16 mouse cellular contexts compared by ENCODE assay signal in genomic region chr5:133806891-133807290, GRCm38 (mm10).
A peak's percentile ranks its signal among the peaks of the same experiment; 100 is the strongest.
DNase-seq lines count a peak whose midpoint lies in the region; ATAC-seq and TF ChIP-seq lines count a peak whose summit lies in the region.
"Had no signal": no experiment of that assay in that cellular context is flagged by ENCODE, and none has a peak within 500 bp of the region (broad histone marks: within the 10 kb centered on the region; RNA-seq: fewer than 3 reads in every experiment).

No protein-coding gene starts in this region.

- H3K4me1 ChIP-seq in hindbrain, postnatal 0 days (ENCODE audit: insufficient read depth, low read length): no peaks in the 10 kb centered on the region
- peaks cover 13% of the 10 kb centered on the region; the same call in 1 of the 2 replicates for H3K4me1 ChIP-seq in hindbrain, embryonic 13.5 days (replicated peaks)
- H3K4me1 ChIP-seq in forebrain, postnatal 0 days (ENCODE audit: insufficient read depth): no peaks in the 10 kb centered on the region
- H3K4me1 ChIP-seq in limb, embryonic 10.5 days: peaks cover 11% of the 10 kb centered on the region
- 0 out of 2 replicates have a peak, but pooled peaks cover 2% of the 10 kb centered on the region for H3K4me1 ChIP-seq in cerebellum, adult 2 months (ENCODE audit: control insufficient read depth, insufficient read depth, low read length)
- H3K4me1 ChIP-seq: heart, embryonic 15.5 days; megakaryocyte, embryonic 14.5 days had no signal

- H3K9me3 ChIP-seq in hindbrain, postnatal 0 days (ENCODE audit: low read length): no peaks in the 10 kb centered on the region
- no peaks in the 10 kb centered on the region for H3K9me3 ChIP-seq in hindbrain, embryonic 13.5 days
- no peaks in the 10 kb centered on the region for H3K9me3 ChIP-seq in forebrain, postnatal 0 days (ENCODE audit: low read length)
- H3K9me3 ChIP-seq in limb, embryonic 10.5 days (replicated peaks): no peaks in the 10 kb centered on the region
- H3K9me3 ChIP-seq: heart, embryonic 15.5 days; limb, embryonic 13.5 days had no signal

- H3K4me2 ChIP-seq in hindbrain, postnatal 0 days (ENCODE audit: low read depth, low read length): no peak overlapping the region
- H3K4me2 ChIP-seq in hindbrain, embryonic 13.5 days: no peak overlapping the region
- no peak overlapping the region for H3K4me2 ChIP-seq in forebrain, postnatal 0 days (ENCODE audit: low read depth)
- H3K4me2 ChIP-seq: heart, embryonic 15.5 days; limb, embryonic 13.5 days had no signal

- no peaks in the 10 kb centered on the region for H3K36me3 ChIP-seq in hindbrain, postnatal 0 days (ENCODE audit: insufficient read depth, low read length)
- no peaks in the 10 kb centered on the region for H3K36me3 ChIP-seq in hindbrain, embryonic 13.5 days
- H3K36me3 ChIP-seq in forebrain, postnatal 0 days (ENCODE audit: insufficient read depth): no peaks in the 10 kb centered on the region
- H3K36me3 ChIP-seq in limb, embryonic 10.5 days: no peaks in the 10 kb centered on the region
- H3K36me3 ChIP-seq: heart, embryonic 15.5 days; limb, embryonic 13.5 days had no signal

- 33% methylated on average over 7 of the region's 7 CpGs for WGBS in hindbrain, postnatal 0 days
- 36% methylated on average over 7 of the region's 7 CpGs for WGBS in hindbrain, embryonic 13.5 days
- 15% methylated on average over 7 of the region's 7 CpGs for WGBS in forebrain, postnatal 0 days
- 48% methylated on average over 7 of the region's 7 CpGs for WGBS in limb, embryonic 10.5 days
- 49% methylated on average over 7 of the region's 7 CpGs for WGBS in cerebellum, adult 2 months

- no peak overlapping the region for H3K27ac ChIP-seq in hindbrain, postnatal 0 days
- H3K27ac ChIP-seq in hindbrain, embryonic 13.5 days: no peak overlapping the region
- H3K27ac ChIP-seq in forebrain, postnatal 0 days (ENCODE audit: low read depth, low read length): 0 out of 2 replicates have a peak overlapping the region, but pooled peaks have one; percentile 10
- H3K27ac ChIP-seq in limb, embryonic 10.5 days: peak overlapping the region; percentile 68; the same call in 1 of the 2 replicates
- no peak overlapping the region for H3K27ac ChIP-seq in cerebellum, adult 2 months (ENCODE audit: insufficient read depth, low read length)
- H3K27ac ChIP-seq: heart, embryonic 15.5 days; kidney, postnatal 0 days; limb, embryonic 13.5 days had no signal

- H3K27me3 ChIP-seq in hindbrain, postnatal 0 days (ENCODE audit: insufficient read depth, low read length): peaks cover 5% of the 10 kb centered on the region; the same call in 1 of the 2 replicates
- H3K27me3 ChIP-seq in hindbrain, embryonic 13.5 days: no peaks in the 10 kb centered on the region
- no peaks in the 10 kb centered on the region for H3K27me3 ChIP-seq in forebrain, postnatal 0 days (ENCODE audit: insufficient read depth, low read length)
- H3K27me3 ChIP-seq in limb, embryonic 10.5 days (ENCODE audit: low read depth, poor library complexity, severe bottlenecking): no peaks in the 10 kb centered on the region
- H3K27me3 ChIP-seq in cerebellum, adult 2 months (ENCODE audit: control insufficient read depth, insufficient read depth, low read length): no peaks in the 10 kb centered on the region
- H3K27me3 ChIP-seq: limb, embryonic 13.5 days; megakaryocyte, embryonic 14.5 days had no signal

- no peak for TF ChIP-seq POLR2A in brain, embryonic 14.5 days (IDR thresholded peaks at IDR 0.05; ENCODE audit: borderline replicate concordance, extremely low read depth, insufficient read depth, insufficient read length, poor library complexity, severe bottlenecking)
- no peak for TF ChIP-seq POLR2A in cerebellum, adult 2 months (IDR thresholded peaks at IDR 0.05; ENCODE audit: borderline replicate concordance, insufficient read depth, low read length)

- H3K9ac ChIP-seq in hindbrain, postnatal 0 days (replicated peaks; ENCODE audit: low read length): no peak overlapping the region
- no peak overlapping the region for H3K9ac ChIP-seq in hindbrain, embryonic 13.5 days
- H3K9ac ChIP-seq in forebrain, postnatal 0 days: no peak overlapping the region
- H3K9ac ChIP-seq: heart, embryonic 15.5 days; limb, embryonic 13.5 days had no signal

- TF ChIP-seq CTCF in hindbrain, postnatal 0 days (IDR thresholded peaks at IDR 0.05; ENCODE audit: low read depth): no peak
- no peak for TF ChIP-seq CTCF in brain, embryonic 14.5 days (IDR thresholded peaks at IDR 0.05; ENCODE audit: borderline replicate concordance, extremely low read depth, insufficient read depth, insufficient read length)
- no peak for TF ChIP-seq CTCF in forebrain, postnatal 0 days (IDR thresholded peaks at IDR 0.05; ENCODE audit: low read depth)
- TF ChIP-seq CTCF in cerebellum, adult 2 months (IDR thresholded peaks at IDR 0.05; ENCODE audit: borderline replicate concordance, insufficient read depth, low read depth, low read length): no peak

- no peak overlapping the region for H3K4me3 ChIP-seq in hindbrain, postnatal 0 days (ENCODE audit: low read length)
- H3K4me3 ChIP-seq in hindbrain, embryonic 13.5 days: no peak overlapping the region
- H3K4me3 ChIP-seq in forebrain, postnatal 0 days (ENCODE audit: low read depth, low read length): no peak overlapping the region
- H3K4me3 ChIP-seq in limb, embryonic 10.5 days: no peak overlapping the region
- no peak overlapping the region for H3K4me3 ChIP-seq in cerebellum, adult 2 months (replicated peaks; ENCODE audit: insufficient read depth, low read depth, low read length)
- H3K4me3 ChIP-seq: heart, embryonic 15.5 days; limb, embryonic 13.5 days; megakaryocyte, embryonic 14.5 days had no signal

- DNase-seq in hindbrain, postnatal 0 days (ENCODE audit: low spot score): peak; percentile 54
- DNase-seq in brain, embryonic 14.5 days (ENCODE audit: low read depth): peak; percentile 95
- DNase-seq in forebrain, postnatal 0 days: peak; percentile 71
- no peak for DNase-seq in limb, embryonic 10.5 days (ENCODE audit: low spot score)
- DNase-seq in cerebellum, adult 2 months: no peak
- DNase-seq: cerebellum, adult 8-10 months; embryo, embryonic 11 days; lung, adult 18-20 months; thymus, adult 2 months had no signal

- no peak for ATAC-seq in hindbrain, postnatal 0 days
- ATAC-seq in hindbrain, embryonic 13.5 days (ENCODE audit: low FRiP score): no peak
- ATAC-seq in forebrain, postnatal 0 days: 0 out of 2 replicates have a peak, but pooled peaks have one; percentile 23
- no peak for ATAC-seq in monocyte, adult 5-6 weeks (replicated peaks; ENCODE audit: insufficient number of reproducible peaks, low FRiP score, low TSS enrichment, poor library complexity, severe bottlenecking)
- ATAC-seq: activated CD4-positive, CD25-positive, alpha-beta regulatory T cell, adult 4 months had no signal

Comparison
In these comparisons a context has a peak if more than half of its experiments do, and no peak if none do; other contexts are left out.
1. DNase-seq: peak in hindbrain, postnatal 0 days (single experiment), brain, embryonic 14.5 days (single experiment) and forebrain, postnatal 0 days (single experiment); none in limb, embryonic 10.5 days (single experiment) and cerebellum, adult 2 months (0 of 2).
2. H3K27ac ChIP-seq: peak in forebrain, postnatal 0 days (single experiment) and limb, embryonic 10.5 days (single experiment); none in hindbrain, postnatal 0 days (single experiment), hindbrain, embryonic 13.5 days (single experiment) and cerebellum, adult 2 months (single experiment).